21 mouse cellular contexts compared by ENCODE assay signal in the genomic region with DNA sequence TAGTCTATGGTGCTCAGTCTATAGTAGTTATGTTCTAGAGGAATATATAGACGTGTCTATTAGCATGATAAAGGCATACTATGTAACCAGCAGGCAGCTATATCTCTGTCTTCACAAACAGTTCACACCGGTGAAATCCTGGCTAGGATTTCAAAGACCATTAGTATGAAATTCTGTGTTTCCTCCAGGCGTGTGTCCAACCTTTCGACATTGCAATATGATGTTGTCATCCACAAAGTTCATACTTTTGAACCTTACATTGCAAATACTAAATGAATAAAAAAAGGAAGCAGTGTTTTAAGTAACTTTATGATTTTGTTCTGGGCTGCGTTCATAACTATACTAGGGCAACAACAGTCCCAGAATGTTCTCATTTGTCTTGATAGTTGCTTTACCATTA.
DNase-seq lines count a peak whose midpoint lies in the region; ATAC-seq lines count a peak whose summit lies in the region.
"Had no signal": no experiment of that assay in that cellular context is flagged by ENCODE, and none has a peak within 500 bp of the region (broad histone marks: within the 10 kb centered on the region; RNA-seq: fewer than 3 reads in every experiment).

No protein-coding gene starts in this region.

- no peaks in the 10 kb centered on the region for H3K27me3 ChIP-seq in hindbrain, embryonic 13.5 days
- H3K27me3 ChIP-seq: embryonic facial prominence, embryonic 13.5 days; hindbrain, embryonic 12.5 days had no signal

- DNase-seq in adrenal gland, postnatal 14 days: peak; percentile 31
- no peak for DNase-seq in adrenal gland, postnatal 25 days
- peak; percentile 6 for DNase-seq in NIH3T3 (ENCODE audit: low read depth)
- DNase-seq in gonadal fat pad, adult 2 months (ENCODE audit: low read depth): peak; percentile 60
- DNase-seq in cerebellum, adult 8-10 months: no peak
- no peak for DNase-seq in kidney, adult 8-10 months
- DNase-seq: cerebellum, adult 11 months; cerebellum, adult 9-11 months; cerebellum, postnatal 36 days; gastrocnemius, adult 2 months; gastrocnemius, postnatal 25 days; heart, adult 18-20 months; heart, postnatal 10 days; heart, postnatal 4 days had no signal

- H3K36me3 ChIP-seq in hindbrain, embryonic 13.5 days: no peaks in the 10 kb centered on the region
- H3K36me3 ChIP-seq: embryonic facial prominence, embryonic 13.5 days; forebrain, embryonic 10.5 days; heart, embryonic 10.5 days; hindbrain, embryonic 12.5 days had no signal

- no peak for ATAC-seq in hindbrain, embryonic 13.5 days (ENCODE audit: low FRiP score)
- ATAC-seq: forebrain, embryonic 14.5 days; hindbrain, postnatal 0 days had no signal

- H3K9me3 ChIP-seq in hindbrain, embryonic 13.5 days: no peaks in the 10 kb centered on the region
- H3K9me3 ChIP-seq: embryonic facial prominence, embryonic 13.5 days; forebrain, embryonic 10.5 days; heart, embryonic 10.5 days; hindbrain, embryonic 12.5 days had no signal

- no peak overlapping the region for H3K27ac ChIP-seq in hindbrain, embryonic 13.5 days
- H3K27ac ChIP-seq: embryonic facial prominence, embryonic 13.5 days; forebrain, embryonic 10.5 days; gastrocnemius, adult 2 months; heart, embryonic 10.5 days; hindbrain, embryonic 12.5 days; hindbrain, postnatal 0 days had no signal

- H3K4me2 ChIP-seq in hindbrain, embryonic 13.5 days: no peak overlapping the region
- H3K4me2 ChIP-seq: embryonic facial prominence, embryonic 13.5 days; hindbrain, embryonic 12.5 days had no signal

- no peak overlapping the region for H3K9ac ChIP-seq in hindbrain, embryonic 13.5 days
- H3K9ac ChIP-seq: embryonic facial prominence, embryonic 13.5 days; hindbrain, embryonic 12.5 days had no signal

- no peak overlapping the region for H3K4me3 ChIP-seq in hindbrain, embryonic 13.5 days
- H3K4me3 ChIP-seq: embryonic facial prominence, embryonic 13.5 days; forebrain, embryonic 10.5 days; gastrocnemius, adult 2 months; heart, embryonic 10.5 days; hindbrain, embryonic 12.5 days had no signal

- WGBS in hindbrain, embryonic 13.5 days: 89% methylated on average over 5 of the region's 5 CpGs

- 0 out of 2 replicates have a peak, but pooled peaks cover 3% of the 10 kb centered on the region for H3K4me1 ChIP-seq in hindbrain, embryonic 13.5 days (replicated peaks)
- H3K4me1 ChIP-seq: embryonic facial prominence, embryonic 13.5 days; forebrain, embryonic 10.5 days; heart, embryonic 10.5 days; hindbrain, embryonic 12.5 days had no signal

Comparison
In these comparisons a context has a peak if more than half of its experiments do, and no peak if none do; other contexts are left out.
1. DNase-seq: peak in adrenal gland, postnatal 14 days (single experiment), NIH3T3 (single experiment) and gonadal fat pad, adult 2 months (single experiment); none in adrenal gland, postnatal 25 days (single experiment), cerebellum, adult 8-10 months (single experiment) and kidney, adult 8-10 months (0 of 2).